Mouse (Mus musculus) lung, embryonic 15.5 days (tissue): ENCODE results near the gene Itm2b. TPM values are rescaled to one million over a fixed set of nuclear protein-coding genes. Genes with fewer than 3 reads are reported as not detected.

Experiments used
- ATAC-seq: fragments of 200-750 bp; cut with Nextera tagmentation; 2 replicates; pipeline ENCODE4 v1.8.0; 2017; ENCODE audit warnings: moderate number of reproducible peaks, borderline replicate concordance; ENCODE audit not compliant: low FRiP score, low TSS enrichment; ENCODE audit errors: extremely low read depth
- H3K27ac ChIP-seq: fragments of 300-500 bp; sonication (generic); 2 replicates; pipeline ENCODE4 v1.5.1; 2015; ENCODE audit warnings: moderate library complexity, mild to moderate bottlenecking, inconsistent platforms
- H3K27me3 ChIP-seq: fragments of 300-500 bp; sonication (generic); 2 replicates; pipeline ENCODE4 v1.6.1; 2015; ENCODE audit warnings: inconsistent platforms
- H3K36me3 ChIP-seq: fragments of 300-500 bp; sonication (generic); 2 replicates; pipeline ENCODE4 v1.6.1; 2015; ENCODE audit warnings: inconsistent platforms
- H3K4me1 ChIP-seq: fragments of 300-500 bp; sonication (generic); 2 replicates; pipeline ENCODE4 v1.6.1; 2015; ENCODE audit warnings: inconsistent platforms
- H3K4me2 ChIP-seq: fragments of 300-500 bp; sonication (generic); 2 replicates; pipeline ENCODE4 v1.6.1; 2015; ENCODE audit warnings: inconsistent platforms, mild to moderate bottlenecking, moderate library complexity
- H3K4me3 ChIP-seq: fragments of 300-500 bp; sonication (generic); 2 replicates; pipeline ENCODE4 v1.5.1; 2015; ENCODE audit warnings: mild to moderate bottlenecking, inconsistent platforms
- H3K9ac ChIP-seq: fragments of 300-500 bp; sonication (generic); 2 replicates; pipeline ENCODE4 v1.6.1; 2015; ENCODE audit warnings: inconsistent platforms
- H3K9me3 ChIP-seq: fragments of 300-500 bp; sonication (generic); 2 replicates; pipeline ENCODE4 v1.6.1; 2016; ENCODE audit warnings: inconsistent platforms
- WGBS: fragments of 180-500 bp; shearing (Covaris S2); methylation state at CpG from one replicate; pipeline ENCODE4 v1.1.7; 2015; 5-methylcytosine and 5-hydroxymethylcytosine counted together
- polyA plus RNA-seq: library from polyadenylated mRNA; unstranded; fragments of >200 nt; fragmentation: Nextera tagmentation; extraction: Ambion mirVana; gene quantifications from 2 replicates; pipeline ENCODE4 v1.2.1, GENCODE M21; 2015

Gene Itm2b
- polyA plus RNA-seq, 1 experiment from 2014 or later, result 873 TPM

GRCm38 (mm10) chr14:73333880-73334279 lies 51.2 kb downstream of the Itm2b start:
- WGBS, result 81% methylated on average over 3 of the region's 3 CpGs
- no peaks in the 10 kb centered on the region for H3K27me3 ChIP-seq
- no peaks in the 10 kb centered on the region for H3K4me1 ChIP-seq
- H3K27ac ChIP-seq, result no peak overlapping the region
- H3K4me3 ChIP-seq, result no peak overlapping the region
- no peak for ATAC-seq
- H3K9ac ChIP-seq, result no peak overlapping the region
- no peak overlapping the region for H3K4me2 ChIP-seq
- H3K9me3 ChIP-seq, result no peaks in the 10 kb centered on the region
- H3K36me3 ChIP-seq, result no peaks in the 10 kb centered on the region

- Histone ChIP-seq H3K4me2 (no peak overlapping the region), H3K27me3 (no peaks in the 10 kb centered on the region), H3K9ac (no peak overlapping the region), H3K4me3 (no peak overlapping the region), H3K27ac (no peak overlapping the region), H3K36me3 (no peaks in the 10 kb centered on the region), H3K9me3 (no peaks in the 10 kb centered on the region), H3K4me1 (peaks cover 8% of the 10 kb centered on the region)
- WGBS, result 69% methylated on average over 4 of the region's 4 CpGs
- ATAC-seq, result no peak
These were observed 53.7 kb downstream of the Itm2b start for GRCm38 (mm10) chr14:73331386-73331785.

- Histone ChIP-seq H3K9me3 (no peaks in the 10 kb centered on the region), H3K27ac (no peak overlapping the region), H3K4me2 (no peak overlapping the region), H3K27me3 (no peaks in the 10 kb centered on the region), H3K4me1 (peaks cover 9% of the 10 kb centered on the region), H3K9ac (no peak overlapping the region), H3K36me3 (no peaks in the 10 kb centered on the region), H3K4me3 (no peak overlapping the region)
- ATAC-seq, result no peak
- WGBS, result 83% methylated on average over 2 of the region's 2 CpGs
These were observed 55.2 kb downstream of the Itm2b start for GRCm38 (mm10) chr14:73329871-73330270.

- H3K9me3 ChIP-seq, result no peaks in the 10 kb centered on the region
- ATAC-seq, result no peak
- H3K27me3 ChIP-seq, result no peaks in the 10 kb centered on the region
- H3K27ac ChIP-seq, result peak overlapping the region; percentile 86
- peak overlapping the region; percentile 95 for H3K4me2 ChIP-seq
- H3K4me1 ChIP-seq, result peaks cover 14% of the 10 kb centered on the region
- H3K4me3 ChIP-seq, result peak overlapping the region; percentile 96
- H3K9ac ChIP-seq, result peak overlapping the region; percentile 72
- 7% methylated on average over 8 of the region's 8 CpGs for WGBS
- H3K36me3 ChIP-seq, result no peaks in the 10 kb centered on the region
These were observed 58.6 kb downstream of the Itm2b start for GRCm38 (mm10) chr14:73326511-73326910.

GRCm38 (mm10) chr14:73325456-73326381 lies 59.4 kb downstream of the Itm2b start, which contains the start of gene Rb1:
Rb1 (minus strand) TSS chr14:73325822.
- Histone ChIP-seq H3K27ac (peak within 1 kb of the TSS; percentile 86), H3K4me3 (peak within 1 kb of the TSS; percentile 96), H3K9ac (peak within 1 kb of the TSS; percentile 72), H3K36me3 (no peaks in the 10 kb centered on the region), H3K27me3 (no peaks in the 10 kb centered on the region), H3K9me3 (no peaks in the 10 kb centered on the region), H3K4me2 (peak within 1 kb of the TSS; percentile 95), H3K4me1 (peaks cover 14% of the 10 kb centered on the region)
- ATAC-seq, result peak; percentile 94
- WGBS, result under 1% methylated on average over 104 of the region's 135 CpGs

- WGBS, result under 1% methylated on average over 51 of the region's 55 CpGs
- H3K4me3 ChIP-seq, result peak overlapping the region; percentile 96
- peak; percentile 35; the same call in 1 of the 2 replicates for ATAC-seq
These were observed 60.2 kb downstream of the Itm2b start for GRCm38 (mm10) chr14:73324634-73325455.

GRCm38 (mm10) chr14:73323965-73324364 lies 61.1 kb downstream of the Itm2b start:
- 72% methylated on average over 2 of the region's 2 CpGs for WGBS
- no peak overlapping the region; the same call in 1 of the 2 replicates for H3K4me3 ChIP-seq
- H3K4me1 ChIP-seq, result peaks cover 14% of the 10 kb centered on the region

More at GRCm38 (mm10) chr14:73324634-73325455, 60.2 kb downstream of the Itm2b start:
- Histone ChIP-seq H3K27me3 (no peaks in the 10 kb centered on the region), H3K4me1 (peaks cover 14% of the 10 kb centered on the region), H3K27ac (peak overlapping the region; percentile 86), H3K9ac (peak overlapping the region; percentile 72), H3K36me3 (no peaks in the 10 kb centered on the region), H3K9me3 (no peaks in the 10 kb centered on the region), H3K4me2 (peak overlapping the region; percentile 95)

GRCm38 (mm10) chr14:73322142-73322541 lies 62.9 kb downstream of the Itm2b start:
- Histone ChIP-seq H3K9ac (no peak overlapping the region), H3K27ac (no peak overlapping the region), H3K27me3 (no peaks in the 10 kb centered on the region), H3K36me3 (no peaks in the 10 kb centered on the region), H3K9me3 (no peaks in the 10 kb centered on the region), H3K4me3 (no peak overlapping the region), H3K4me1 (peaks cover 13% of the 10 kb centered on the region), H3K4me2 (no peak overlapping the region)
- ATAC-seq, result no peak
- WGBS, result 76% methylated on average over 3 of the region's 3 CpGs

More at GRCm38 (mm10) chr14:73323965-73324364, 61.1 kb downstream of the Itm2b start:
- H3K36me3 ChIP-seq, result no peaks in the 10 kb centered on the region
- no peak overlapping the region for H3K9ac ChIP-seq
- H3K4me2 ChIP-seq, result no peak overlapping the region
- H3K27ac ChIP-seq, result no peak overlapping the region
- ATAC-seq, result no peak
- H3K9me3 ChIP-seq, result no peaks in the 10 kb centered on the region
- no peaks in the 10 kb centered on the region for H3K27me3 ChIP-seq

GRCm38 (mm10) chr14:73316933-73317332 lies 68.2 kb downstream of the Itm2b start:
- Histone ChIP-seq H3K4me3 (no peak overlapping the region), H3K9me3 (no peaks in the 10 kb centered on the region), H3K9ac (no peak overlapping the region), H3K27ac (no peak overlapping the region), H3K4me1 (peaks cover 4% of the 10 kb centered on the region; the same call in 1 of the 2 replicates), H3K27me3 (no peaks in the 10 kb centered on the region), H3K36me3 (no peaks in the 10 kb centered on the region), H3K4me2 (no peak overlapping the region)
- ATAC-seq, result no peak

- ATAC-seq, result no peak
- Histone ChIP-seq H3K27me3 (no peaks in the 10 kb centered on the region), H3K4me3 (no peak overlapping the region), H3K9ac (no peak overlapping the region), H3K36me3 (no peaks in the 10 kb centered on the region), H3K4me2 (no peak overlapping the region), H3K9me3 (no peaks in the 10 kb centered on the region), H3K27ac (no peak overlapping the region; the same call in 1 of the 2 replicates), H3K4me1 (peaks cover 4% of the 10 kb centered on the region; the same call in 1 of the 2 replicates)
- WGBS, result 67% methylated on average over 4 of the region's 4 CpGs
These were observed 71.2 kb downstream of the Itm2b start for GRCm38 (mm10) chr14:73313864-73314263.

- Histone ChIP-seq H3K27ac (no peak overlapping the region), H3K4me3 (no peak overlapping the region), H3K4me1 (peaks cover 4% of the 10 kb centered on the region; the same call in 1 of the 2 replicates), H3K36me3 (no peaks in the 10 kb centered on the region), H3K9me3 (no peaks in the 10 kb centered on the region), H3K4me2 (no peak overlapping the region), H3K27me3 (no peaks in the 10 kb centered on the region), H3K9ac (no peak overlapping the region)
- WGBS, result 35% methylated on average over 5 of the region's 5 CpGs
- no peak for ATAC-seq
These were observed 71.7 kb downstream of the Itm2b start for GRCm38 (mm10) chr14:73313396-73313795.
